Mouse (Mus musculus) forebrain, embryonic 11.5 days (tissue): ENCODE data around the gene Dscaml1. TPM values are rescaled to one million over a fixed set of nuclear protein-coding genes. Genes with fewer than 3 reads are reported as not detected.

ENCODE experiments used
- ATAC-seq: fragments of 200-750 bp; cut with Nextera tagmentation; replicated peaks from 2 replicates; pipeline ENCODE4 v1.8.0; 2017; ENCODE audit warnings: moderate TSS enrichment; ENCODE audit not compliant: low FRiP score
- DNase-seq: peaks from one replicate; pipeline ENCODE4 v3.0.0-alpha.2; 2017; ENCODE audit warnings: low spot score
- H3K27ac ChIP-seq: fragments of 300-500 bp; sonication (generic); 2 replicates; pipeline ENCODE4 v1.5.1; 2014; ENCODE audit warnings: low read depth, low read length
- H3K27me3 ChIP-seq: fragments of 300-500 bp; sonication (generic); 2 replicates; pipeline ENCODE4 v1.6.1; 2014; ENCODE audit warnings: mild to moderate bottlenecking, low read length, mixed read lengths; ENCODE audit not compliant: control insufficient read depth, insufficient read depth
- H3K36me3 ChIP-seq: fragments of 300-500 bp; sonication (generic); 2 replicates; pipeline ENCODE4 v1.6.1; 2014; ENCODE audit warnings: mild to moderate bottlenecking, low read length, moderate library complexity, mixed read lengths; ENCODE audit not compliant: control insufficient read depth, insufficient read depth
- H3K4me1 ChIP-seq: fragments of 300-500 bp; sonication (generic); replicated peaks from 2 replicates; pipeline ENCODE4 v1.6.1; 2014; ENCODE audit warnings: low read length, mixed read lengths; ENCODE audit not compliant: control insufficient read depth, insufficient read depth
- H3K4me2 ChIP-seq: fragments of 300-500 bp; sonication (generic); 2 replicates; pipeline ENCODE4 v1.6.1; 2014; ENCODE audit warnings: low read depth, mild to moderate bottlenecking, low read length, moderate library complexity, mixed read lengths; ENCODE audit not compliant: severe bottlenecking
- H3K4me3 ChIP-seq: fragments of 300-500 bp; sonication (generic); 2 replicates; pipeline ENCODE4 v1.5.1; 2014; ENCODE audit warnings: low read depth, low read length
- H3K9ac ChIP-seq: fragments of 300-500 bp; sonication (generic); 2 replicates; pipeline ENCODE4 v1.6.1; 2014; ENCODE audit warnings: low read length
- H3K9me3 ChIP-seq: fragments of 300-500 bp; sonication (generic); 2 replicates; pipeline ENCODE4 v1.6.1; 2016; ENCODE audit warnings: low read length, mixed read lengths; ENCODE audit not compliant: control insufficient read depth
- WGBS: fragments of 180-500 bp; shearing (Covaris S2); extraction: QIAGEN DNeasy Blood & Tissue Kit; methylation state at CpG from one replicate; pipeline ENCODE4 v1.1.7; 2014; 5-methylcytosine and 5-hydroxymethylcytosine counted together
- polyA plus RNA-seq: library from polyadenylated mRNA; unstranded; fragments of >200 nt; fragmentation: Nextera tagmentation; extraction: Ambion mirVana; gene quantifications from 2 replicates; pipeline ENCODE4 v1.2.1, GENCODE M21; 2014

Gene Dscaml1
- polyA plus RNA-seq, 1 experiment from 2014 or later = 5.4 TPM

GRCm38 (mm10) chr9:45517993-45518705, 91.7 kb downstream of the Dscaml1 start:
- Histone ChIP-seq H3K4me1 (0 out of 2 replicates have a peak, but pooled peaks cover 2% of the 10 kb centered on the region), H3K27ac (no peak overlapping the region), H3K4me2 (no peak overlapping the region), H3K36me3 (no peaks in the 10 kb centered on the region), H3K9me3 (no peaks in the 10 kb centered on the region), H3K9ac (no peak overlapping the region), H3K27me3 (no peaks in the 10 kb centered on the region), H3K4me3 (no peak overlapping the region)
- ATAC-seq = no peak
- no peak for DNase-seq
- WGBS = 80% methylated on average over 11 of the region's 11 CpGs

DNA sequence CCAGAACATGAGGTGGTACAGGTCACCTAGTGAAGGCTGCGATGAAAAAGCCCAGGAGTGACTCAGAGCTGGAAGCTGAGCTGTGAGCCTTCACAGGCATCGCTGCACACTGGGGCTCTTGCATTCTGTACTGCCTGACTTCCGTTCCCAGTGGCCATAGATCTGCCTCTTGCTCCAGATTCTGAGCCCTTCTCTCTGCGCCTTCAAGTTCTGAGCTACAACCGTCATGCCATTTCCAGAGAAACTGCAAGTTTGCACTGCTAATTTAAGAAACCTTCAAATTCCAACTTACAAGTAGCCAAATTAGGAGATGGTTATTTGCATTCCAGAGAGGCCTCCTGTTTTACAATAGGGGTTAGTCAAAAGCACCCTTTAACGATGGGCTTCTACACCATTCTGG, 93.4 kb downstream of the Dscaml1 start:
- Histone ChIP-seq H3K9ac (no peak overlapping the region), H3K9me3 (no peaks in the 10 kb centered on the region), H3K36me3 (no peaks in the 10 kb centered on the region), H3K4me3 (no peak overlapping the region), H3K4me2 (no peak overlapping the region), H3K4me1 (0 out of 2 replicates have a peak, but pooled peaks cover 2% of the 10 kb centered on the region), H3K27me3 (no peaks in the 10 kb centered on the region), H3K27ac (no peak overlapping the region)
- ATAC-seq (no peak), DNase-seq (no peak)
- WGBS = 71% methylated on average over 6 of the region's 6 CpGs

GRCm38 (mm10) chr9:45522866-45523265, 96.4 kb downstream of the Dscaml1 start:
- no peak for DNase-seq
- 69% methylated on average over 3 of the region's 3 CpGs for WGBS

GRCm38 (mm10) chr9:45524505-45524904, 98.1 kb downstream of the Dscaml1 start:
- 87% methylated on average over 8 of the region's 8 CpGs for WGBS
- Histone ChIP-seq H3K4me2 (no peak overlapping the region), H3K4me1 (0 out of 2 replicates have a peak, but pooled peaks cover 2% of the 10 kb centered on the region), H3K9me3 (no peaks in the 10 kb centered on the region), H3K27ac (no peak overlapping the region), H3K27me3 (no peaks in the 10 kb centered on the region), H3K9ac (no peak overlapping the region), H3K4me3 (no peak overlapping the region), H3K36me3 (no peaks in the 10 kb centered on the region)
- ATAC-seq (no peak), DNase-seq (no peak)

More at GRCm38 (mm10) chr9:45522866-45523265, 96.4 kb downstream of the Dscaml1 start:
- Histone ChIP-seq H3K9ac (no peak overlapping the region), H3K4me1 (0 out of 2 replicates have a peak, but pooled peaks cover 2% of the 10 kb centered on the region), H3K4me3 (no peak overlapping the region), H3K36me3 (no peaks in the 10 kb centered on the region), H3K4me2 (no peak overlapping the region), H3K27me3 (no peaks in the 10 kb centered on the region), H3K9me3 (no peaks in the 10 kb centered on the region), H3K27ac (no peak overlapping the region)
- no peak for ATAC-seq

- H3K9ac ChIP-seq = no peak overlapping the region
- no peaks in the 10 kb centered on the region for H3K9me3 ChIP-seq
Measured at GRCm38 (mm10) chr9:45533253-45533652, 106.8 kb downstream of the Dscaml1 start.

GRCm38 (mm10) chr9:45534472-45534988, 108.1 kb downstream of the Dscaml1 start:
- no peaks in the 10 kb centered on the region for H3K9me3 ChIP-seq
- 78% methylated on average over 8 of the region's 8 CpGs for WGBS
- ATAC-seq (no peak), DNase-seq (no peak)
- H3K9ac ChIP-seq = no peak overlapping the region
- no peak overlapping the region for H3K4me2 ChIP-seq
- H3K36me3 ChIP-seq = no peaks in the 10 kb centered on the region
- H3K27ac ChIP-seq = no peak overlapping the region
- no peaks in the 10 kb centered on the region for H3K27me3 ChIP-seq
- H3K4me3 ChIP-seq = no peak overlapping the region
- no peaks in the 10 kb centered on the region for H3K4me1 ChIP-seq

More at GRCm38 (mm10) chr9:45533253-45533652, 106.8 kb downstream of the Dscaml1 start:
- Histone ChIP-seq H3K27me3 (no peaks in the 10 kb centered on the region), H3K4me1 (no peaks in the 10 kb centered on the region), H3K4me2 (no peak overlapping the region), H3K27ac (no peak overlapping the region), H3K4me3 (no peak overlapping the region), H3K36me3 (no peaks in the 10 kb centered on the region)
- DNase-seq = no peak
- WGBS = 89% methylated on average over 2 of the region's 2 CpGs
- ATAC-seq = no peak

GRCm38 (mm10) chr9:45537649-45538048, 111.2 kb downstream of the Dscaml1 start:
- Histone ChIP-seq H3K4me1 (no peaks in the 10 kb centered on the region), H3K4me3 (no peak overlapping the region), H3K4me2 (no peak overlapping the region), H3K36me3 (no peaks in the 10 kb centered on the region), H3K27me3 (no peaks in the 10 kb centered on the region), H3K9me3 (no peaks in the 10 kb centered on the region), H3K9ac (no peak overlapping the region), H3K27ac (no peak overlapping the region)
- 77% methylated on average over 7 of the region's 7 CpGs for WGBS
- DNase-seq (no peak), ATAC-seq (no peak)

- DNase-seq = no peak
- 91% methylated on average over 14 of the region's 14 CpGs for WGBS
- no peak overlapping the region for H3K4me3 ChIP-seq
- no peaks in the 10 kb centered on the region for H3K36me3 ChIP-seq
- H3K9me3 ChIP-seq = no peaks in the 10 kb centered on the region
- H3K27me3 ChIP-seq = no peaks in the 10 kb centered on the region
- no peak for ATAC-seq
- H3K4me2 ChIP-seq = no peak overlapping the region
- H3K27ac ChIP-seq = no peak overlapping the region
- H3K9ac ChIP-seq = no peak overlapping the region
- no peaks in the 10 kb centered on the region for H3K4me1 ChIP-seq
Measured at GRCm38 (mm10) chr9:45539265-45540044, 113.0 kb downstream of the Dscaml1 start.
